Mouse (Mus musculus): ENCODE data around the gene Morn2.
"Not testable (repeated sequence)": the region's sequence is repeated elsewhere in the genome, so short reads cannot be mapped to it uniquely, and the experiment has no call there.

DNA sequence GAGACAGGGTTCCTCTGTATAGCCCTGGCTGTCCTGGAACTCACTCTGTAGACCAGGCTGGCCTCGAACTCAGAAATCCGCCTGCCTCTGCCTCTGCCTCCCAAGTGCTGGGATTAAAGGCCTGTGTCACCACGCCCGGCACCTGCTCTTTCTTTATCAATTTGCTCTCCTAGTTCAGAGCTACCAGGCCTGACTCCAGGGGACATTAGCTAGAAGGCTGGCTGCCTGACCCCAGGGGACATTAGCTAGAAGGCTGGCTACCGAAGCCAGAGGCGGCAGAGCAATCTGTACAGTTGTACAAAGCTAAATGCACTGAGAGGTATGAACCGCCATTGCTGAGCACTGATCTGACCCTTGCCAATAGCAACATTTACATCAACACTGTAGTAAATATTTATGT is 19.4 kb upstream of the Morn2 start:
- not testable (repeated sequence) for TF ChIP-seq TAL1, GATA1 (IDR thresholded peaks at IDR 0.05; ENCODE audit: low read length)
